Mouse (Mus musculus): Measurements from ENCODE around the gene Cdk14.

GRCm38 (mm10) chr5:5164326-5164725 is 255.8 kb downstream of the Cdk14 start:
- TF ChIP-seq CTCF (IDR thresholded peaks at IDR 0.05) (no peak), EP300 (IDR thresholded peaks at IDR 0.05) (no peak)
